ENCODE assay signal across 16 mouse cellular contexts in the genomic region with DNA sequence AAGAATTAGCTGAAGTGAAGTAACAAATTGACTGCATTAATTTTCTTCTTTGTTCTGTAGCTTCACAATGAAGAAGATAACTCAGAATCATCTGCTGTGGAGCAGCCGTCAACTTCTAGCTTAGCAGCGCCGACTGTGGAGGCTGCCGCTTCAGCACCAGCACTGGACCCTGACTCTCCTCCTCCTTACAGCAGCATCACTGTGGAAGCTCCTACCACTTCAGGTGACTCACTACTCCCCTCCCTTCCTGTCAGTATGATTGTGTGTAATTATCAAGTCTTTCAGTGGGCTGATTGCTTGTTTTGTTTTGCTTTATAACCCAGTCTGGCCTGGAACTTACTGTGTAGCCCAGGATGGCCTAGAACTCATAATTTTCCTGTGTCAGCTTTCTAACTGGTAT.
"Had no signal": no experiment of that assay in that cellular context is flagged by ENCODE, and none has a peak within 500 bp of the region (broad histone marks: within the 10 kb centered on the region; RNA-seq: fewer than 3 reads in every experiment).

No protein-coding gene starts in this region.

- ATAC-seq: liver, postnatal 0 days; lung, postnatal 0 days had no signal

- H3K4me1 ChIP-seq: kidney, embryonic 15.5 days; limb, embryonic 12.5 days; limb, embryonic 15.5 days had no signal

- H3K27ac ChIP-seq: kidney, embryonic 15.5 days; limb, embryonic 12.5 days; limb, embryonic 15.5 days; liver, embryonic 14.5 days; macrophage had no signal

- H3K9ac ChIP-seq: kidney, embryonic 15.5 days; limb, embryonic 12.5 days; limb, embryonic 15.5 days; liver, embryonic 14.5 days; liver, postnatal 0 days; lung, embryonic 14.5 days had no signal

- H3K27me3 ChIP-seq: kidney, embryonic 15.5 days; limb, embryonic 12.5 days; limb, embryonic 15.5 days had no signal

- H3K4me3 ChIP-seq: kidney, embryonic 15.5 days; limb, embryonic 12.5 days; limb, embryonic 15.5 days had no signal

- H3K4me2 ChIP-seq: kidney, embryonic 15.5 days; limb, embryonic 12.5 days; limb, embryonic 15.5 days; liver, embryonic 11.5 days; lung, embryonic 14.5 days; midbrain, embryonic 11.5 days had no signal

- DNase-seq: kidney, postnatal 14 days; kidney, postnatal 4 days; left cerebral cortex, postnatal 4 days; liver, postnatal 0 days; lung, embryonic 14.5 days; midbrain, embryonic 14.5 days; thymus, adult 18-20 months; thymus, postnatal 36 days had no signal

- H3K9me3 ChIP-seq: kidney, embryonic 15.5 days; limb, embryonic 12.5 days; limb, embryonic 15.5 days had no signal
